Mouse (Mus musculus) liver, postnatal 0 days (tissue): ENCODE data around the gene Ccer2.

Source experiments
- CTCF ChIP-seq: sonication (generic); IDR thresholded peaks from 2 replicates; pipeline ENCODE4 v1.5.1; 2016; ENCODE audit warnings: antibody characterized with exemption, low read depth
- EP300 ChIP-seq: IDR thresholded peaks from 2 replicates; pipeline ENCODE4 v1.6.1; 2016; ENCODE audit warnings: antibody characterized with exemption, low read depth, mild to moderate bottlenecking

DNA sequence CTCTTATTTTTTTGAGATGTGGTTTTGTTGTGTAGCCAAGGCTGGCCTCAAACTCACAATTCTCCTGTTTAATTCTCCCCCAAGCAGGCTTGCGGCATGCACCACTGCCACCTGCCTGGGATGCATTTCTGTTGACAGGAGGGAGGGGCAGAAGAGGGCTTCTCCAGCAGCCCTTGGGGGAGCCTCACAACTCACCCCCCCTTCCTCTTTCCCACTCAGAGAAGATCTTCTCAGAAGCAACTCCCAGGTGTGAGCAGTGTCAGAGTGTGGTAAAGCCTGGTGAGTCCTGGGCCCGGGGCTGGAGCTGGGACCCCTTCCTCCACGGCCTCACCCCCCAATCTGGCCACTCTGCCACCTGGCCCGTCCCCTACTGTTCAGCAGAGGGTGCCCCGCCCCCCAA is 29.2 kb downstream of the Ccer2 start:
- TF ChIP-seq CTCF: no peak
- no peak for TF ChIP-seq EP300
